Mouse (Mus musculus) cerebellum, adult 9-11 months (tissue): ENCODE measurements around the gene St3gal3.

Experiments used
- DNase-seq: peaks from one replicate; pipeline ENCODE4 v3.0.0; 2022

St3gal3 gene

DNA sequence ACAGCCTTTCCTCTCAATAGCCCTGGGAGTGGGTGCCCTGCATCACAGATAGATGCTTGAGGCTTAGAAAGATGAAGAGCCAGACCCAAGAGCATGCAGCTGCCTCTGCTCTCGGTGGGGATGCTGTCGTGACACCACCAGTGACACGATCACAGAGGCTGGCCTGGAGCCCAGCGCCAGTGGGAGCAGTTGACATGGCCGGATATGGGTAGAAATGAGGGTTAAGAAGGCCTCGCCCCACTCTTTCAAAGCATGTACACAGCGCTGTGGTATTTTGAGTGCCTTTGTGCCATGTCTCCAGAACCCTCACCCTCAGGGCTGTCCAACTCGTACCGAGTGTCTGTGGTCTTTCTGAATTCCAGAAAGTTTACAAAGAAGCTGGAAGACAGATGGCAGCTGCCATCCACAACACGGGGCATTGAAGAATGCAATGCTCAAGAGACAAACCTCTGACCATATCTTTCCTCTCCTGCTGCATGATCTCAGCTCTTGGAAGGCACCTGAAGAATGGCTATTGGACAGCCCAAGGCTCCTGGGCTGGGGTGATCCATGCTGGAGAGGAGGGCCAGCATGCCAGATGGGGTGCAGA, 118.3 kb downstream of the St3gal3 start:
- no peak for DNase-seq

DNA sequence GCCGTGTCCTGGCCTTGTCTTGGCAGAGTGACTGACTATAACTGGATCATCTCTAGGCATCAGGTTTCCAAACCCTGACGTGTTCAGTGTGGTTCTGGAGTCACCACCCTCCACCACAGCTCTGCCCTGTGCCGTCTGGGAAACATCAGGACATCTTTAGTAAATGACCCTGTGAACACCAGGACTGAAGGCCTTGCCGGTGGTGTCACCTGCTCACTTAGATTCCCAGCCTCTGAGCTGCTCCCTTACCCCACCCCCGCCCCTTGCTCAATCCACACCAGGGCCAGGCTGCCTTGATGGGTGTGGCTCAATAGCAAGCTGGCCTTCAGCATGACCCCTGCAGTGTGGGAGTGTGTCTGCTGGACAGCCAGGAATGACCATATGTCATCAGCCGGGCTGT, 119.1 kb downstream of the St3gal3 start:
- peak; percentile 70 for DNase-seq

DNA sequence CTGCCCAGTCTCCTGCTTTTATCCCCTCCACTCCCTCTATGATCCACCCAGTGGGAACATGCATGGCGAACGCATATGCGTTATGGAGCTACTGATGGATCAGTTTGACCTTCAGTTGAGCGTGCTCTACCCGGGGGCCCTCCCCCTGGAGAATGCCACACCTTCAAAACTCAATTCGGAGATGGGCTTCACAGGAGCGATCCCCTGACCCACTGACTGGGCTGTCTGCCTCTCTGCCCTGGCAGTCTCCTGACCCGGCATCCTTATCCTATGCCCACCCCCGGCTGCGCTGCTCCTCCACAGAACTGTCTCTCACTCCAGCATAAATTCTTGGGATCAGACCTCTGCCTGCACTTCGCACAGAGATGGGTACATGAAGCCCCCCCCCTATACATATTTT, 119.6 kb downstream of the St3gal3 start:
- DNase-seq: no peak

DNA sequence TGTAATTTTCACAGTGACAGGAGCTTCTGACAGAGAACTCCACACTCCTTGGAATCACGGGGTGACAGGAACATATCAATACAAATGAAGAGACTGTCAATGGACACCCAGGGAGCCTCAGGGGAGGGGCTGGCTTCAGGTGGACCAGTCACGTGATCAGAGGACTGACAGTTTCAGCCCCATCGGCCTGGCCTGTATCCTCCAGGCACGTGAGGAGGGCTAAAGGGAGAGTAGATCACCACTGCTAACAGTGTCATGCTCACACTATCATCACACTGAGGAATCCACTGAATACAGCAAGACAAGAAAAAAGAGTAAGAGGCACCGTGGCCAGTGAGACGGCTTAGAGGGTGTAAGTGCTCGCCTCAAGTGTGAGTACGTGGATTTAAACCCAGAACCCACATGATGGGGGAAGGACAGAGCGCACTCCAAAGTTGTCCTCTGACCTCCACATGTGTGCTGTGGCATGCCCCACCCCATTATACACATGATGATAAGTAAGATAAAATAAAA, 124.0 kb downstream of the St3gal3 start:
- DNase-seq: no peak

GRCm38 (mm10) chr4:118008433-118009033, 126.2 kb downstream of the St3gal3 start:
- no peak for DNase-seq

- DNase-seq: no peak
Observed at GRCm38 (mm10) chr4:118001355-118001754, 133.4 kb downstream of the St3gal3 start.

DNA sequence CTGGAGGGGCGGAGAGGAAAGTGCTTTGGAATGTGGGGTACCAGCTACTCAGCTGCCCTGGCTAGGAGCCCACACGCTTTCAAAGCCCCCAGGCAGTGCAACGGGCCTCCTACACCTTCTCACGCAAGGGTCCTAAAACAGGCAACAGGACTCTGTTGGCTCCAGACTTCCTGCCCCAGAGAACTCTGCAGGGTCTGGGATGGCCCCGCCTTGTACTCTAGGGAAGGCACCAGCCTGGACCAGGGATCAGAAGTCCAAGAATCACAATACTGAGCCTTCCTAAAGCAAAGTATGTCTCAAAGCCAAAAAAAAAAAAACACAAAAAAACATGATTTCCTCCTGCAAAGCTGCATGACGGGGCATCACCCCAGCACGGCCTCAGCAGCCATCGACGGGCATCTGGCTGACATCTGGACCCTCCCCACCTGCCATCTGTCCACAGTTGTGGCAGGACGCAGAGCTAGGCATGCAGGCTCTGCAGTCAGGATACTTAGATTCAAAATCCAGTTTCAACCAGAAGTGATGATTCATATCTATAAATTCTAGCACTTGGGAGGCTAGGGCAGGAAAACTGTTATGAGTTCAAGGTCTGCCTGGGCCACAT, 134.0 kb downstream of the St3gal3 start:
- no peak for DNase-seq

DNA sequence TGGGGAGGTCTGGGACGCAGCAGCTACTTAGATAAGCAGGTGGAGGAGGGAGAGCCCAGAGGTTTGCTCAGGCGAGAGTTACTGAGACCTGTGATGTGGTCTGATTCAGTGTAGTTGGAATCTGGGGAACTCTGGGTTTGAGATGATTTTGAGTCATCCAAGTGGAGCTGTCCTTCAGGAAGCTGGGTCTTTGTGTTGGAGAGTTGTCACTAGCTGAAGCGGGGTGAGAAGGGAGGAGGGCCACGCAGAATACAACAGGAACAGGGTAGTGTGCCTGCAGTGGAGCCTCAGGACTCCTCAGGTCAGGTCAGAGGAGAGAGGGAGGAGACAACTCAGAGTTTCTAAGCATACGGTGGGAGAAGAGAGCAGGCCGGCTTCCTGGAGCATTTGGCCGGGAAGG, 134.8 kb downstream of the St3gal3 start:
- no peak for DNase-seq

- peak; percentile 82 for DNase-seq
Observed at GRCm38 (mm10) chr4:117997381-117998269, 137.1 kb downstream of the St3gal3 start.

GRCm38 (mm10) chr4:117996701-117997100, 138.0 kb downstream of the St3gal3 start:
- DNase-seq: peak; percentile 32

DNA sequence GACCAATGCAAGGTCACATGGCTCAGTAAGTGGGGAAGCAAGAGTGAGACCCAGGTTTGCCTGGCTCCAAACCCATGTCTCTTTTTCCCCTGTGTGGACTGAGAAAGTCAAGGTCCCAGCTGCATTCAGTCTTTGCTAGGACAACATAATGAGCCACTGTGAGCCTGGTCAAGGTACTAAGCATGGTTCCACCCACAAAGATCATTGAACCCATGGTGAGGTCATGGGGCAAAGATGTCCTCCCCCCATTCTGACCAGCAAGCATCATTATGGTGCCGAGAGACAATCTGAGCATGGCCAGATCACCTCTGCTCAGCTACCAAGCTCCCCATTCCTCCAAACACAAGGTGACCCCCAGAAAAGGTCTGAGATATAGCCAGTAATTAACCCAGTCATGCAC, 139.3 kb downstream of the St3gal3 start:
- DNase-seq: no peak

DNA sequence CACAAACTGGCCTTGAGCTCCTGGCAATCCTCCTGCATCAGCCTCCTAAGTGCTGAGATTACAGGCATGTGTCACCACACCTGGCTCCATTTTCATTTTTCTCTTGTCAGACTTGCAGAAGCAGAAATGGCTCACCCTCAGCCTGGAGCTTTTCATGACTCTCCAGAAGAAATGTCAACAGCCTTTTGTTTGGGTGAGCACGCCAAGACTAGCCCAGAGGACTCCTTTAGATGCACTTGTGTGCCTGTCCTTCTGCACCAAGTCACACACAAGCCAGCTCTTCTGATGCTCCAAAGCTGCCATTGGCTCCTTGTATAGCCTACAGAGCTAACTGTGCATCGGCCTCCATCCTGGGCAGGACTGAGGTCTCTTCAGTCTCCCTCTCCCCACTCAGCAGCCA, 141.3 kb downstream of the St3gal3 start:
- no peak for DNase-seq

DNA sequence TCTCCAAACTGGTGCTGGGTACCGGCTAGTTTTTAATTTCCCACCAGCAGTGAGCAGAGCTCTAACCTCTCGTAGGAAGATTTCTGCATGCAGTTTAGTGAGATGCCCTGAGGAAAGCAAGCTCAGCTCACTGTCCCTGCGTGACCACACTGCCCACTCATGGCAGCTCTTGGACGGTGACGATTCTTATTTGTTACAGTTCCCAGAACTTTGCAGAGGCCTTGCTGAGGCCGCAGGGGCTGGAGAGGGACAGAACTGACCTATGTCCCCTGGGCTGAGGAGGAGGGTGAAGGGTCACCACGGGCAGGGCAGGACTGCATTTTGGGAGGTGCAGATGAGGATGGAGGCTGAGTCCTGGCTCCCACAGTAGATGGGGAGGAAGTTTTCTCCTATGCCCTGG, 141.8 kb downstream of the St3gal3 start:
- no peak for DNase-seq

- no peak for DNase-seq
Observed at GRCm38 (mm10) chr4:117992036-117992435, 142.7 kb downstream of the St3gal3 start.

GRCm38 (mm10) chr4:117991055-117991627, 143.6 kb downstream of the St3gal3 start:
- DNase-seq: peak; percentile 47

DNA sequence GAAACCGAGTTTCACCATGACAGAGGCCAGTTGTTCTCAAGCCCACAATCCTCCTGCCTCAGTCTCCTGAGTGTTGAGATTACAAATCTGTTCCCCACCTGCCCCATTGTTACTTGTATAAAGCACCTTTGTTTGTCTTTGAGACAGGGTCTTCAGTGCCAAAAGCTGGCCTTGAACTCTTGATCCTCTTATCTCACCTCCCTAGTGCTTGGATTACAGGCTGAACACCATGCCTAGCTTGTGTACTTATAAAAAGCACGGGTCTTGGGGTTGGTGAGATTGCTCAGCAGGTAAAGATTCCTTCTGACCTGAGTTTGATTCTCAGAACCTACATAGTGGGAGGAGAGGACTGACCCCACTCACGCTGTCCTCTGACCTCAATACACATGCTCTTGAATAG, 144.1 kb downstream of the St3gal3 start:
- no peak for DNase-seq

DNA sequence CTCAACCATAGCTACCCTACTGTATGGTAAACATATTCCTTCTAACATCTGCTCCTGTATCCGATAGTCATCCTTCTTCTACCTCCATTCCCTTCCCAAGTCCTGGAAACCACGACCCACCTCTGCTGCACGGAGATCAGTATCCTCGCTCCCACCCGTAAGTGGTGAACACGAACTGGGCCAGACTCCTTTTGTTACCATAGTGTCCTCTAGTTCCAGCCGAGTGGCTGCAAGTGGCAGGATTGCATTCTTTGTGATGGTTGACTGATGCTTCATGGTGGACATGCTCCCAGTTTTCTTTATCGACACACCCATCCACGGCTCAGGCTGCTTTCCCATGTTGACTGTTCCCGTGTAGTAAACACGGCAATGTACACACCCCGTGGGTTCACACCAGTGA, 144.9 kb downstream of the St3gal3 start:
- DNase-seq: no peak

DNA sequence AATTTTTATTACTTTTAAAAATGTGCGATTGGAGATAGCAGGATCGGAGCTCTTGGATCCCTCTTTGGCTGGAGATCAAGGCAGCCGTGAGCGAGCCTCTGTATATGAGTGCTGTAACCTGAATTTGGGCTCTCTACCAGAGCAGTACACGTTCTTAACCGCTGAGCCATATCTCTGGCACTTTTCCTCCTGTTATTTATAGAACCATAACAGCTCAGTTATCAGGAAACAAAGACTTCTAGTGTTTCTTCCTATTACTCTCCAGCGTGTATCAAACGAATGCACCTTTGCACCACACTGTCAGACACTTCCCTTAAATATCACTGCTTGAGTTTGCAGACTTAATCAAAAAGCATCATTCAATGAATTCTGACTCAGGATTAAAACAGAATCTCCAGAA, 147.9 kb downstream of the St3gal3 start:
- no peak for DNase-seq

DNA sequence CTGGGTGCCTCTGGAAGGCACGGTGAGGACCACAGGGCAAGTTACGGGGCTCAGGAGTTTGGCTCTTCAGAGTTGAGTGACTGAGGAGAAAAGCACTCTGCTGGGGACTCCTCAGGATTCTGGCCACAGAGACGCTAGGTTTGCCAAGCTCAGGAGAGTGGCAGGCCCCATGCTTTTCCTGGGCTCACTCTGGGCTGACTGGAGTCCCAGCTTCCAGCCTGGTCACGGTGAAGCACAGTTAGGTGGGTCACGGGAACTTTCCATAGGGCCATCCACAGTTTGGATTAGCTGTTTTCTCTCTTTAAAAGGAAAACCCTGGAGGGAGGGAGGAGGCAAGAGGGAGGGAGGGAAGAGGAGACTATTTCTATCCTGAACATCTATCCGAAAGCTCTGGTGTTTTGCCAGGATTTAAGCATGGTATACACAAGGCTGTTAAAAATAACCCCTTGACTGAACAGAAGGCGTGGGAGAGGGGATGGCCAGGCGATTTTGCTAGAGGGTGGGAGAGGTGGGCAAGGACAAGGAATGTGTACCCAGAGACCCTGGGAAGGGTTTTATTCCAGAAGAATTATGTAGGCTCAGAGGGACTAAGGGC, 149.6 kb downstream of the St3gal3 start:
- DNase-seq: no peak

GRCm38 (mm10) chr4:117984206-117984605, 150.5 kb downstream of the St3gal3 start:
- no peak for DNase-seq

- no peak for DNase-seq
Observed at GRCm38 (mm10) chr4:117982706-117983105, 152.0 kb downstream of the St3gal3 start.

DNA sequence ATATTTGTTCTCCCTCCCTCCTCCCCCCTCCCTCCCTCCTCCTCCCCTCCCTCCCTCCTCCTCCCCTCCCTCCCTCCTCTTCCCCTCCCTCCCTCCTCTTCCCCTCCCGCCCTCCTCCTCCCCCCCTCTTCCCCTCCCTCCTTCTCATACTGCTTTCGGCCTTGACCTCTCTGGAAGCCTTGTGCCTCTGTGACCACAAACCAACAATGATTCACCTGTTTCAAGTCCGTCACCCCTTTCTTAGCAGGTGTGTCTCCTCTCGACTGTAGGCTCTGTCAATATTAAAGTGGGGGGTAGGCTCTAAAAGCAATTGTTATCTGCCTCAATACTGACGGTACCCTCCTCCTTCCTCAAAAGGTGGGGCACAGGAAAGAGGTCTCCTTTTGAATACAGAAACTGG, 153.2 kb downstream of the St3gal3 start:
- DNase-seq: no peak

DNA sequence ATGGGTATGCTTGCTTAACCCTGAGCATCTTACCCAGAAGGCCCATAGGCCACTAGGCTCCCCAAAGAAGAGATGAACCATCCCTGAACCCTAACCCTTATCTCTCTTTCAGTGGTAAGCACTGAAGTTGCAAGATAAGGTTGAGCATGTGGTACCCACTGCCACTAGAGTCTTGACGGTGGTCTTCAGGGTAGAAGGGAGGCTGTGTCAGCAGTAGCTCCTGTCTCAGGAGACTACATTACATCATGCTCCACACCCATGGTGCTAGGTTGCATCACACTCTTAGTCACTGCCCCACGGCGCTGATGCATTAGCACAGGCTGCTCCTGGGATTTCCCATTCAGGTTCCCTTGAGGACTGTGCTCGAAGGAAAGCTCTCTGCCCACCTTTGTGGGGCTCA, 154.6 kb downstream of the St3gal3 start:
- DNase-seq: no peak
